Mouse (Mus musculus): ENCODE data around the gene Arhgef3. TPM values are rescaled to one million over a fixed set of nuclear protein-coding genes. Genes with fewer than 3 reads are reported as not detected.

The Arhgef3 gene
- polyA plus RNA-seq, 2 experiments from 2014 or later: 120 to 133 TPM

- no peak for ATAC-seq
Measured at GRCm38 (mm10) chr14:27115991-27116390, 1.3 kb downstream of the Arhgef3 start.

- no peak for ATAC-seq
Measured at GRCm38 (mm10) chr14:27116577-27117165, 2.0 kb downstream of the Arhgef3 start.

DNA sequence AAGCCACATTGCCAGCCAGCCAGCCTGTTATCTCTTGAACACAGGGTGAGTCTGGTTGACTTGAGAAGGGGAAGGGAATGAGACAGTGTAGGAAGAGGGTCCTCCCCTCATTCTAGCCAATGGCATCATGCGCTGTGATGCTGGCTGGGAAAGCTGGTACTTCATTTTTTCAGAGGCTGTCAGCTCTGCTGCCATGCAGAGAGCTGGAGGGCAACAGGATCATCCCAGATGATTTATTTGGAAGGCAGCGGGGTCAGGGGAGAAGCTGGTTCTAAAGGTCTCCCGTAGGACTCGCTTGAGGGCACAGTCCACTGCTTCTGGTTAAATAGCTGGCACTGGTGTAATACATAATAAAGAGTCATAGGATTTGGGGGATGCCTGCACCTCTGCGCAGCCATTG is 3.8 kb downstream of the Arhgef3 start:
- no peak for ATAC-seq

DNA sequence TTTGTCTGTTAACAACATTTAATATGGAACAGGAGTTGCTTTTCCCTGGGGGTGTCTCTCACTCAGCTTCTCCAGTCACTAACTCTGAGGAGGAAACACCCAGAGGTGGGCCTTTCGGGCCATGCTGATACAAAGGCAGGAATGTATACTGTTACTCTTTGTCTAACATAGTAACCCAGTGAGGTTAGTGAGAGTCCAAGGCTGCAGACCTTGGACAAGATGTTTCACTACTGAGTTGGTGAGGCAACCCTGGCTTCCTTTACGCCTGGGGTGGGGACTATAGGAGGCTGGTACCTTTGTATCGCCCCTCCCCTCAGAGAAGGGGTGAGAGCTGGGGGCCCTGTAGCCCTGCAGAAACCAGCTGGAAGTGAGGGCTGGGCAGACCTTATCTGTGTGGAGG is 7.9 kb downstream of the Arhgef3 start:
- no peak for ATAC-seq

GRCm38 (mm10) chr14:27123543-27123942 is 8.8 kb downstream of the Arhgef3 start:
- no peak for ATAC-seq

DNA sequence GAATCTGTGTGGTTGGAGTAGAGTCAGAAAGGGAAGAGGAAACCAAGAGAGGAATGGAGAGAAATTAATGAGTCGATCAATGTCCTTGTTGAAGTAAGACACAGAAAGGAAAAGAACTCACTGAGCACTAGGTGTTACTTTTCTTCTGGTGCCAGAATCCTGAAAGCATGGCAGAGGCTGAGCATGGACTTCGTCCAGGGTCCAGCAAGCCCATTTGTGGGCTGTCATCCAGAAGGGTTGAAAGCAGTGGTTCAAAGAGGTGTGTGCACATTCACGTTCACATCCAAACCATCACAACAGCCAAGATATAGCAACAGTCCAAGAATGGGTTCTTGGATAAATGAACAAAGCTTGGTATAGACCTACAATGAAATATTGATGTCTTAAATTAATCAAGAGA is 15.3 kb downstream of the Arhgef3 start:
- ATAC-seq: no peak

DNA sequence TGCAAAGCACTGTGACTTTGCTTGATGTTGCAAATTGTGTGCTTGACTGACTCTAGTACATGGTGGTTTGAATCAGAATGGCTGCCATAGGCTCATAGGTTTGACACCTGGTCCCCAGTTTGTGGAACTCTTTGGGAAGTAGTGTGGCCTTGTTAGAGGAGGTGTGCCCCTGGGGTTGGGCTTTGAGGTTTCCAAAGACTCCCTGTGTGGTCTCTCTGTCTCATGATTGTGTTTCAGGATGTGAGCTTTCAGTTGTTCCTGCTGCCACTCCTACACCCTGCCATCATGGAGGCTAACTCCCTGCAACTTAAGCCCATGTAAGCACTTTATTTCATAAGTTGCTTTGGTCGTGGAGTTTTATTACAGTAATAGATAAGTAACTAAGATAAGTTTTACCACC is 16.0 kb downstream of the Arhgef3 start:
- no peak for ATAC-seq

DNA sequence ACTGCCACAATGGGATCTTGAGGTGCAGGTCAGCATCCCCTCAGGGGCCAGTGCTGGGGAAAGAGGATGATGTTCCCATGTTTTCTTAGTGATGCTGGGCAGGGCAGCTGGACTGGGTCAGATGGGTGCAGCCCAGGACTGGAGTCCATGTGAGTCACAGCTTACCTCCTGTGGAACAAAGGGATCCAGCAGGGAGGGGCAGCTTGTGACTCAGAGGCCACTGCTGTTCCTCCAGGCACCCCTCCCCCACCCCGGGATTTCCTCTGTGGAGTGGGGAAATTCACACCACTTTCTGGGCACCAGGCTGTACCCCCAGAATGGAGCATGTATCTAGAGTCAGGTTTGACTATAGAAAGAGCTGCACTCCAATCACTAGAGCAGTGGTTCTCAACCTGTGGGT is 16.8 kb downstream of the Arhgef3 start:
- ATAC-seq: no peak

- no peak for ATAC-seq
Measured at GRCm38 (mm10) chr14:27138891-27139290, 24.2 kb downstream of the Arhgef3 start.

DNA sequence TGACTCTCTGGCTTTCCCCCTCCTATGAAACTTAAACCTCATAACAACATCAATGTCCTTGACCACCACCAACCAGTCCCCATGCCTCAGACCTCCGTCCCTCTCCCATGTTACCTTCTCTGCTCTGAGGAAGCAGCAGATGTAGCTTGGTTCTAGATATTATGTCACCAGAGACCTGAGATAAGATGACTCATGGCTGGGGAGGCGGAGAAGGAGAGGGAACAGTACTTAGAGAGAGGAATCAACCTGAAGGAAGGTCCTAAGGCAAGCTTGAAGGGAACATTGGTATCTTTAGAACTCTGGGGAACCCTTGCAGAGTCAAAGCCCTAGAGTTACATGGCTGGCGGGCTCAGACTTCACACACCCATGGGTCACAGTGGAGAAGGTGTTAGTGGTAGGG is 25.3 kb downstream of the Arhgef3 start:
- no peak for ATAC-seq

- ATAC-seq: no peak
Measured at GRCm38 (mm10) chr14:27141486-27141885, 26.8 kb downstream of the Arhgef3 start.

GRCm38 (mm10) chr14:27142680-27143079 is 28.0 kb downstream of the Arhgef3 start:
- no peak for ATAC-seq

GRCm38 (mm10) chr14:27145171-27146045 is 30.7 kb downstream of the Arhgef3 start:
- ATAC-seq: no peak

DNA sequence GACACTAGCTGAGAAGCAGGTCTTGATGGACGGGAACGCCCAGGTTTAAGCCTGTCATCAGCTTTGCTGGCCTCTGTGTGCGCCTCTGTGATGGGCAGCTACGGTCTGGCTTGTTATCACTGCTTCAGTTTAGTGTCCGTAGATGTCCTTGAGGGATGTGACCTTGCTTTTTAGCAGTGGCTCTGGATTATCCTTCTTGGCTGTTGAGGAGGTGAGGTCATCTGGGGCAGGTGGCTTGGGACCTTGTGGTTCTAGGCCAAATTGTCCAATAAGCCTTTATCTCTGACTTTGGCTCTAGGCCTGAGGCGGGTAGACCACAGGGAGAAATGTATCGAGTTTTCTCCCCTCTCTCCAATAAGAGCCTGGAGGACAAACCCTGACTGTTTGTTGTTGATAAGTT is 33.0 kb downstream of the Arhgef3 start:
- ATAC-seq: no peak

GRCm38 (mm10) chr14:27149401-27149800 is 34.7 kb downstream of the Arhgef3 start:
- ATAC-seq: no peak

GRCm38 (mm10) chr14:27150011-27150640 is 35.4 kb downstream of the Arhgef3 start:
- no peak for ATAC-seq

GRCm38 (mm10) chr14:27151432-27151831 is 36.7 kb downstream of the Arhgef3 start:
- ATAC-seq: no peak

DNA sequence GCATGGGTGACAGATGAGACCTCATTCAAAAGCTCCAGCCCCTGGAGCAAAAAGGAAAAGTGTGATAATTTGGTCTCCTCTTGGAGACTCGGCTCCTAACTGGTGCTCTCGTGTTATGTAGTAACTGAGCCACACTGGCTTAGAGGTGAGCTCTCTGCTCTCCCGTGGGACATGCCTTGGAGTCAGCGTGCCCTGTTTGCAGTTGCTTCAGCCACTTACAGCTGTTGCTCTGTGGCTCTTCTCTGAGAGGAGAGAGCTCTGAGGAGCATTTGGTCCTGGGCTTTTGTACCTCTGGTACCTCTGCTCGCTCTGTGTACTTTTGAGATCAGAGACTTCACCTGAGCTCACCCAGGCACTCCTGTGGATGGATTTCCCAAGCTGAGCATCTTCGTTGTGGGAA is 40.4 kb downstream of the Arhgef3 start:
- no peak for ATAC-seq

DNA sequence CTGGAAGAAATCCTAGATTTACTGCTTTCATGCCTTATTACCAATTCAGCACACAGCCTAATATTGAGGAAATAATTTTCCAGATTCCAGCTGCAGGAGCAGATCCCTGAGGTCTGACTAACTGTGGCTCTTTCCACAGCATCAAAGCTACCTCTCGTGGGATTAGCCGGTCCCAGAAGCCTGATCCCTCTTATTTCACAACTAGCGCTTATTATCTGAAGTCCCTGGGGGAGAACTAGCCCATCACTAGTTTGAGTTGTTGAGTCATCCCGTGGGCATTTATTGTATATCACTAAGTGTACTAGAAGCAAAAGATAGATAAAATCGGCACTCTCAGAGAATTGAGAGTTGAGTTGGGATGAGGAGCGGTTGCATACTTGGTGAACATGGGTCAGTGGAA is 41.3 kb downstream of the Arhgef3 start:
- no peak for ATAC-seq

DNA sequence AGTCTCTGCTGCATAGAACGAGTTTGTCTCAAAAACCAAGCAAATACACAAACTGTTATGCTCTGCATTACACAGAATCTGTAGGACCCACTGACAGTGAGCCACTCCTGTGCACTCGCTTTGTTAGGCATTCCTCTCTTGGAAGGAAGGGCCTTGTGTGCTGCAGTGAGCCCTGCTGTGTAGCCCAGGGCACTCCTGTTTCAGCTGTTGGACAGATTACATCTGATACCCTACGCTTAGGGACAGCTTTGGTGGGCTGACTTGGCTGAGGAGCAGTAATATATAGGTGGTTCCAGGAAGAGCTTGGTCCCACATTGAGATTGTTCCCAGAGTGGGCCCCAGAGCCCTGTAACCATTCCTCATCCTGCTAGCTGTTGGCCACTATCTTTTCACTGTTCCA is 43.4 kb downstream of the Arhgef3 start:
- ATAC-seq: no peak

DNA sequence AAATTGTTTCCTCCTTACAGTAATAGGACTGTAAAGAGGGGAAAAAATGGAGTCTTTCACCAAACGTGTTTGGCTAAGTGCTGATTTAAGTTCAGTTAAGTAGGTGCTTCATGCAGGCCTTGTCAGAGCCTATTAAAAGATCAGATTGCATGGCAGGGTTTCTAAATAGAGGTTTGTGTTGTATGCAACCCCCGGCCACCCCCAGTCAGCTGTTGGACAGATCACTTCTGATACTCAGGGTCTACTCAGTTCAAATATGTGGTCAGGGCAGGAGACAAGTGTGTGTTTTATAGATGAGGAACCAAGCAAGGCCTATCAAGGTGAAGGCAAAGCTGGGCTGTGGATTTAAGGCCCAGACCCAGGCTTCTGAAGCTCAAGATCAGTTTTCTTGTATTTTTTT is 44.1 kb downstream of the Arhgef3 start:
- no peak for ATAC-seq

DNA sequence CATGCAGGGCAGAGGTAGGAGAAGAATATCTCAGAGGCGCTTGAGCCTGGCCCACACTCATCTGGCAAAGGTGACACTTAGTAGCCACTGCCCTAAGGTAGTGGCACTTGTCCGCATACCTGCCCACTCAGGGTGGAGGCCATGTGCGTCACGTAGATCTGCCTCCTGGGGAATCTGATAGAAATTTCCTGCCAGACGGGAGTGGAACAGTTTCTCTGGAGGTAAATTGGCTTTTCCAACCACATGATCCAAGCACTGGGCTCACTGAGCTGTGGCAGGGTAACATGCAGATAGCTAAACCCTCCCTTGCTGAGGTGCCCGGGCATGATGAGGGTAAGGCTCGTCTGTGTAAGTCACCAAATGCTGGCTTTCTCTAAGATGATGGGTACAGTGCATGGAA is 46.1 kb downstream of the Arhgef3 start:
- ATAC-seq: no peak

DNA sequence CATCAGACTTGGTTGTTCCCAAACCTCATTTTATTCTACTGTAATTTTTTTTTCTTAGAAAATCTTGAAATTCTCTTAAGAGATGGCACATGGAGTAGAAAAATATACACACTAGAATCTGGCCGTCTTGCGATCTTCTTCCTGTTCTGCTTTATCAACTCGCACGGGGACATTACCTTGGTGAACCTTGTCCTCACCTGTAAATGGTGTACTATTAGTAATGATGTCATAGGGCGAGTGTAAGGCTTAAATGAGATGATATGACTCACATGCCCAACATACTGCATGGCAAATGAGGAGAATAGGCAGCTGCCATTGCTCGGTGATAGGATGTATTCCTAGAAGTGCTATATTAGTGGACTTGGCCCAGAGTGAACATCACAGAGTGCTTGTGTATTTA is 49.9 kb downstream of the Arhgef3 start:
- ATAC-seq: no peak

DNA sequence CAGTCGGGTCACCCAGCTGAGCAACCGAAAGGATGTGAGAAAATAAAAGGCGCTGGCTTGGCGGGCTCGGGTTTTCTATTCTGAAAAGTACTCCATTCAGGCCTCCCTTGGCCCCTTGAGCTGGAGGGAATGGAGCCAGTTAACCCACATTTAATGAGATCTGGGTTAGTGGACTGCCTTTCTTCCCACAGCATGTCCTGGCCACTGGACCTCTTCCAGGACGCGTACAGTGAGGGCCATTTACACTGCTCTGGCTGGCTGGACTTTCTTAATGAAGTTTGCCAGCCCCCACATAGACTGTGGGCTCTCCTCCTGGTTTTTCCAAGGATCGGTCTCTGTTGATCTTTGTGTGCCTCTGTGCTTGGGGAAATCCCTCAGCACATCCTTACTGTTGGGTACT is 52.1 kb downstream of the Arhgef3 start:
- no peak for ATAC-seq
